Mouse (Mus musculus) neural tube, embryonic 15.5 days (tissue): Measurements from ENCODE around the gene Pum1. TPM values are rescaled to one million over a fixed set of nuclear protein-coding genes. Genes with fewer than 3 reads are reported as not detected.
"Not testable (repeated sequence)": the region's sequence is repeated elsewhere in the genome, so short reads cannot be mapped to it uniquely, and the experiment has no call there.

ENCODE experiments used
- ATAC-seq: fragments of 200-750 bp; cut with Nextera tagmentation; 2 replicates; pipeline ENCODE4 v1.8.0; 2017; ENCODE audit warnings: mild to moderate bottlenecking, moderate TSS enrichment, moderate library complexity; ENCODE audit not compliant: low FRiP score
- H3K27ac ChIP-seq: fragments of 300-500 bp; sonication (generic); replicated peaks from 2 replicates; pipeline ENCODE4 v1.5.1; 2015; ENCODE audit warnings: mild to moderate bottlenecking, inconsistent platforms
- H3K27me3 ChIP-seq: fragments of 300-500 bp; sonication (generic); replicated peaks from 2 replicates; pipeline ENCODE4 v1.6.1; 2015; ENCODE audit warnings: inconsistent platforms
- H3K36me3 ChIP-seq: fragments of 300-500 bp; sonication (generic); 2 replicates; pipeline ENCODE4 v1.6.1; 2015; ENCODE audit warnings: inconsistent platforms
- H3K4me1 ChIP-seq: fragments of 300-500 bp; sonication (generic); 2 replicates; pipeline ENCODE4 v1.6.1; 2015; ENCODE audit warnings: inconsistent platforms
- H3K4me2 ChIP-seq: fragments of 300-500 bp; sonication (generic); 2 replicates; pipeline ENCODE4 v1.6.1; 2015; ENCODE audit warnings: inconsistent platforms, mild to moderate bottlenecking, moderate library complexity
- H3K4me3 ChIP-seq: fragments of 300-500 bp; sonication (generic); replicated peaks from 2 replicates; pipeline ENCODE4 v1.5.1; 2015; ENCODE audit warnings: mild to moderate bottlenecking, inconsistent platforms
- H3K9ac ChIP-seq: fragments of 300-500 bp; sonication (generic); replicated peaks from 2 replicates; pipeline ENCODE4 v1.6.1; 2015; ENCODE audit warnings: mild to moderate bottlenecking, inconsistent platforms
- H3K9me3 ChIP-seq: fragments of 300-500 bp; sonication (generic); replicated peaks from 2 replicates; pipeline ENCODE4 v1.6.1; 2016; ENCODE audit warnings: inconsistent platforms
- WGBS: fragments of 180-500 bp; shearing (Covaris S2); methylation state at CpG from one replicate; pipeline ENCODE4 v1.1.7; 2015; ENCODE audit warnings: mixed read lengths; 5-methylcytosine and 5-hydroxymethylcytosine counted together
- polyA plus RNA-seq: library from polyadenylated mRNA; unstranded; fragments of >200 nt; fragmentation: Nextera tagmentation; extraction: Ambion mirVana; gene quantifications from 2 replicates; pipeline ENCODE4 v1.2.1, GENCODE M21; 2015

Pum1 gene
- polyA plus RNA-seq, 1 experiment from 2014 or later = 75.8 TPM

DNA sequence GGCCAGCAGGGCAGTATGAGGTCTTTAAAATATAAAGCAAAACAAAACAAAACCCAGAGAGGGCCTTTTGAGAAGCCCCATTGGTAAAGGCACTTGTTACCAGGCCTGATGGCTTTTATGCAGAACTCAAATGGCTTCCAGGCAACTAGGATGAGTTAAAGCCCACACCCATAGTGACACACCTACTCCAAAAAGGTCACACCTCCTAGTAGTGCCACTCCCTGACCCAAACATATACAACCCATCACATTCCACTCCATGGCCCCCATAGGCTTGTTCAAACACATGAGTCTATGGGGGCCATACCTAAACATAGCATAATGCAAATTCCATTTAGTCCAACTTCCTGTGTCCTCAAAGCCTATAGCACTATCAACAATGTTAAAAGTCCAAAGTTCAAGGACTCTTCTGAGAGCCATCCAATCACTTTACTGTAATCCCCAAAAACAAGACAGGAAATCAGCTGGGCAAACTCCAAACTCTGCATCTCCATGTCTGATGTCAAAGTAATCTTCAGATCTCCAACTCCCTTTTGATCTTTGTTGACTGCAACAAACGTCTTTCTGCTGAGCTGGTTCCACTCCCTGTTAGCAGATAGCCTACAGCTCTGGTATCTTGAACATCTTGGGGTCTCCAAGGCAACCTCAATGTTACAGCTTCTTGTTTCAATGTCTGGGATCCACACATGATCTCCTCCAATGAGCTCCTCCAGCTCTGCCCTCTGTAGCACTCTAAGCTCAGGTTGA is 5.1 kb upstream of the Pum1 start:
- Histone ChIP-seq H3K36me3 (no peaks in the 10 kb centered on the region), H3K4me2 (no peak overlapping the region), H3K9ac (no peak overlapping the region), H3K27ac (no peak overlapping the region), H3K27me3 (no peaks in the 10 kb centered on the region), H3K9me3 (no peaks in the 10 kb centered on the region), H3K4me1 (no peaks in the 10 kb centered on the region), H3K4me3 (no peak overlapping the region)
- WGBS = 48% methylated on average over 1 of the region's 1 CpGs
- no peak for ATAC-seq

DNA sequence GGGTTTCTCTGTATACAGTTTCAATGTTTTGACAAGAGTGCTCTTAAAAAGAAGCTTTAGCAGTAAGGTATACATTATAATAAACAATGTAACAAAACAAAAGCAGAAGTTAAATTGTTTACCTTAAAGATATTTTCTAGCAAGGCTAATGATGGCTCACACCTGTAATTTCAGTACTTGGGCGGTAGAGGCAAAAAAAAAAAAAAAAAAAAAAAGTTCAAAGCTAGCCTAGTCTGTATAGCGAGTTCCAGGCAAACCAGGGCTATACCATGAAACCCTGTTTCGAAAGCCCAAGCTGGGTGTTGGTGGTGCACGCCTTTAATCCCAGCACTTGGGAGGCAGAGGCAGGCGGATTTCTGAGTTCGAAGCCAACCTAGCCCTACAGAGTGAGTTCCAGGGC is 3.7 kb upstream of the Pum1 start:
- Histone ChIP-seq H3K9me3 (no peaks in the 10 kb centered on the region), H3K27ac (no peak overlapping the region), H3K36me3 (no peaks in the 10 kb centered on the region), H3K4me2 (no peak overlapping the region), H3K9ac (no peak overlapping the region), H3K4me1 (peaks cover 2% of the 10 kb centered on the region), H3K4me3 (no peak overlapping the region), H3K27me3 (no peaks in the 10 kb centered on the region)
- no peak for ATAC-seq
- WGBS = 92% methylated on average over 6 of the region's 6 CpGs

DNA sequence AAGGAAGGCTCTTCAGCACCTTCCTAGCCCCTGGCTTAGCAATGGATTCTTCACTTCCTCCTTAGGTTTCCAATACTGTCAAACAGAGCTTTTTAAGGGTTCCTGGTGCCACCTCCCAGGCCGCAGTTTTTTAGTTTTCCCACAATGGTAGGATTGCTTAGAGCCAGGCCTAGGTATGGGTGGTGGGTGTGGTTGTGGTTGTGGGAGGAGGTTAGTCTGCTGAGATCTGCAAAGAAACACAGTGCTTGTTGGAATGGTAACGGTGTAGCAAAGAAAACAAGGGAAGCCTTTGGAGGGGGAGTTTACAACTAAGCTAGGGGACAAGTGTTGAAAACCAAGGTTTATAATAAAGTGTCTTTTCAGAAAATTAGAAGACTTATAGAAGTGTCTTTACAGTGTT is 3.0 kb upstream of the Pum1 start:
- 82% methylated on average over 2 of the region's 2 CpGs for WGBS
- no peak overlapping the region for H3K27ac ChIP-seq
- peaks cover 7% of the 10 kb centered on the region for H3K4me1 ChIP-seq
- no peak for ATAC-seq
- H3K9me3 ChIP-seq = no peaks in the 10 kb centered on the region
- H3K4me2 ChIP-seq = no peak overlapping the region
- no peaks in the 10 kb centered on the region for H3K36me3 ChIP-seq
- H3K9ac ChIP-seq = no peak overlapping the region
- no peaks in the 10 kb centered on the region for H3K27me3 ChIP-seq
- H3K4me3 ChIP-seq = no peak overlapping the region

DNA sequence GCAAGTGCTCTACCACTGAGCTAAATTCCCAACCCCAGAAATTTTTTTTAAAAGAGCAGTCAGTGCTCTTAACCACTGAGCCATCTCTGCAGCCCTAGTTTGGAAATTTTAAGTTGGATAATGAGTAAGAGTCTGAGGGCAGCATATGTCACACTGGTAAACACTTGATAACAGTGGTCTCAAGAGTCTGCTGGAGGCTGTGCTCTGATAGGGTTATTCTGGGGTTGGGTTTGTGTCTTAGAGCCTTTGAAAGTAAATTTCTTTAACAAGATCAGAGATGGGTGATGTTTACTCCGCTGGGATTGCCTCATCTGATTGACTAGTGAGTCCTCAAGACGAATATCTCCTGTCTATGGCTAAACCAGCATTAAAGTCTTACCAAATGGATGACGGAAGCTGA is 2.0 kb upstream of the Pum1 start:
- Histone ChIP-seq H3K27me3 (no peaks in the 10 kb centered on the region), H3K36me3 (no peaks in the 10 kb centered on the region), H3K4me2 (no peak overlapping the region), H3K4me3 (no peak overlapping the region), H3K9ac (no peak overlapping the region), H3K4me1 (peaks cover 17% of the 10 kb centered on the region), H3K27ac (no peak overlapping the region), H3K9me3 (no peaks in the 10 kb centered on the region)
- ATAC-seq = no peak
- WGBS = 93% methylated on average over 3 of the region's 3 CpGs

DNA sequence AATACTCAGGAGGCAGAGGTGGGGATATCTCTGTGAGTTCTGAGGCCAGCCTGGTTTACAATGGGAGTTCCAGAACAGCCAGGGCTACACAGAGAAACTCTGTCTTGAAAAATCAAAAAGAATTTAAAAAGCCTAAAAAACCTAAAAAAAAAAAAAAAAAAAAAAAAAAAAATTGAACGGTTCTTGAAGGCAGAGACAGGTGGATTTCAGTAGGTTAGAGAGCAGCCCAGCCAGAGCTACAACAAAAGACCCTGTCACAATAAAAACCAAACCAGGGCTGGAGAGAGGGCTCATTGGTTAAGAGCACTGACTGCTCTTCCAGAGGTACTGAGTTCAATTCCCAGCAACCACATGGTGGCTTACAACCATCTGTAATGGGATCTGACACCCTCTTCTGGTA is 816 bp upstream of the Pum1 start:
- 73% methylated on average over 1 of the region's 1 CpGs for WGBS
- peak overlapping the region; percentile 96; the same call in 1 of the 2 replicates for H3K27ac ChIP-seq

DNA sequence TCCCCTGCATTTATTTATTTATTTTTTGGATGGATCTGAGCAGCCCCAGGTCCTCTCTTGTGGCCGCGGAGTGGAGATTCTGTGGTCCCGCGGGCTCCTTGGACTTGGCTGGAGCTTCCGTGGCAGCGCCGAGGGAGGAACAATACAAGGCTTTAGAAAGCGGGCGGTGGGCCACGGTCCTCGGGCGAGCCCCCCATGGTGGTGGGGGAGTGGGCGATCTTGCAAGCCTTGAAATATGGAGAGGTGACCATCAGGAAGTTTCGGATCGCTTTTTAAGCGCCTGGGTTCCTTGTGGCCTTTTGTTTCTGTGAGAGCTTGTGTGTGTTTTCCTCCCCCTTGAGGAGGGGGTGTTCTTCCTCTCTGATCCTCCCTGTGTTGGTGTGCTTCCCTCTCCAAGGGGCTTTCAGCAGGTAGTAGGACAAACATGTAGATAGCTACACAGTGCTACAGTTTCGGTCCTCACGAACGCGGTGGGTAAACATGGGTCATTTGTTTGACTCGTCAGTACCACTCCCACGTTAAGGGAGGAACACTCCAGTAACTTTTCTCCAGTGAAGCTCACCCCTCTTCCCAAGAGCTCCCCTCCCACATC is 785 bp downstream of the Pum1 start:
- peak overlapping the region; percentile 97 for H3K9ac ChIP-seq
- ATAC-seq = peak; percentile 46; the same call in 1 of the 2 replicates
- peak overlapping the region; percentile 90 for H3K4me3 ChIP-seq
- no peaks in the 10 kb centered on the region for H3K27me3 ChIP-seq
- no peaks in the 10 kb centered on the region for H3K36me3 ChIP-seq
- peak overlapping the region; percentile 96 for H3K27ac ChIP-seq
- no peaks in the 10 kb centered on the region for H3K9me3 ChIP-seq
- peak overlapping the region; percentile 74 for H3K4me2 ChIP-seq
- peaks cover 42% of the 10 kb centered on the region for H3K4me1 ChIP-seq
- WGBS = 0% methylated on average over 22 of the region's 22 CpGs

More for the DNA sequence above, 816 bp upstream of the Pum1 start:
- not testable (repeated sequence) for H3K9ac ChIP-seq, H3K9me3 ChIP-seq, H3K36me3 ChIP-seq, H3K27me3 ChIP-seq
- H3K4me3 ChIP-seq = peak overlapping the region; percentile 90; the same call in 1 of the 2 replicates
- H3K4me1 ChIP-seq = peaks cover 26% of the 10 kb centered on the region
- ATAC-seq = peak; percentile 15; the same call in 1 of the 2 replicates
- H3K4me2 ChIP-seq = peak overlapping the region; percentile 74; the same call in 1 of the 2 replicates

DNA sequence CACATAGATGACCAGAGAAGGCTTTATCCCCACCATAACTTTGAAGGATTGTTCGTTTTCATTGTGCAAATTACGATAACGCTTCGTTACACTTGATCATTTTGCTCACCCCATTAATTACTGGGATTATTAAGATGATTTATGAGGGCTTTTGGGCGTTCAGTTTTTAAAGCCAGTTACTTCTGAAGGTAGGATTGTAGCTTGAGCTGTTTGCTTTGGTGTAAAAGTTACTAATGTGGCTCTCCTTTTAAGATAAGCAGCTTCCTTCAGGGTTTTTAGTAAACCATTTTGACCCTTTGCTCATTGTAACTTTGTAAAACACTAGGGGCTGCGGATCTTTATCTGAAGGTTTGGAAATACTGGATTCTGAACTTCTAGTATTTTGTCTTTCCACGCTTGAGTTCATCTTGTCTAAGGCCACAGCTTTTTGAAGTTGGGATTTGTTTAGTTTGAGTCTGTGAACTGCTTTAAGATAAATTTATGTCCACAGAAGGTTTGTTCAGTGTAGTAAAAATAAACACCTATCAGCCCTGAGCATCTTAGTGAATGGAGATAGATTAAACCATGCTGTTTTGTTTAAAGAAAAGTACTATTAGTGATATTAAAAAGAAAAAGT is 1.4 kb downstream of the Pum1 start:
- peak overlapping the region; percentile 96 for H3K27ac ChIP-seq
- WGBS = 5% methylated on average over 7 of the region's 7 CpGs
- H3K4me1 ChIP-seq = peaks cover 45% of the 10 kb centered on the region
- peak overlapping the region; percentile 90 for H3K4me3 ChIP-seq
- no peak for ATAC-seq
- H3K9me3 ChIP-seq = no peaks in the 10 kb centered on the region
- peak overlapping the region; percentile 97 for H3K9ac ChIP-seq
- no peaks in the 10 kb centered on the region for H3K36me3 ChIP-seq
- no peaks in the 10 kb centered on the region for H3K27me3 ChIP-seq
- H3K4me2 ChIP-seq = peak overlapping the region; percentile 74

DNA sequence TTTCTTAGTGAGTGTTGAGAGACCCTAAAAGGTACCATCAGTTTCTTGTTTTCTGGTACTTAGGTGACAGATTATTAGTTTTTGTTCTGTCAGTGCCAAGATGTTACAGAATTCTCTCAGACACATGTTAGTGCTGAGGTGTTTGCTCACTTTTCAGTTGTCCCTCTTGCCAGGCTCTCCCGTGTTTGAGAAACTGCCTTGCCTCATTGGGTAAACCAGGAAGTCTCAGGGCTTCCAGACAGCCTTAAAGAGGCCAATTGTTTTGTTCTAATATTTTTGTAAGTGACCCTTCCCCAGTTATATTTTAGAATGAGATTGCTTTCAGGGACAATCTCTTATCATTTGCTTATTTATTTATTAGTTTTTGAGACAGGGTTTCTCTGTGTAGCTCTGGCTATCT is 2.1 kb downstream of the Pum1 start:
- H3K36me3 ChIP-seq = no peaks in the 10 kb centered on the region; the same call in 1 of the 2 replicates

DNA sequence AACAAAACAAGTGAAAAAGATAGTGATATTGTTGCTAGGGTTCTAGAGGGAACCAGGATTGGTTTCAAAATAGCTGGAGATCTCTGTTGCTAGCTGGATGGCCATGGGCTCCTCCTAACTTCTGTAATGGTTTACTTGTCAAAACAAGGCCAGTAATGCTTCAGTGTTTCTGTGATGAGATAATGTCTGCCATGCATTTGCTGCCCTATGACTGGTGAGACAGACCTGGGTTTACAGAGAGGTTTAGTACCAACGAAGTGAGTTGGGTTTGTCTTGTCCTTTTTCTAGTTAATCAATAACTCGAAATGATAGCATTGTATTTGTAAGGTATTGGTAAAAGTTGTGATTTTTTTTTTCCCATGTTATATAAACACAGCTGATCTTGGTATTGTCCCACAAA is 4.6 kb downstream of the Pum1 start:
- peak overlapping the region; percentile 23 for H3K4me2 ChIP-seq
- H3K27ac ChIP-seq = no peak overlapping the region
- no peak for ATAC-seq
- H3K9ac ChIP-seq = no peak overlapping the region
- H3K4me1 ChIP-seq = peaks cover 62% of the 10 kb centered on the region
- H3K27me3 ChIP-seq = no peaks in the 10 kb centered on the region
- no peak overlapping the region for H3K4me3 ChIP-seq
- H3K9me3 ChIP-seq = no peaks in the 10 kb centered on the region
- 45% methylated on average over 2 of the region's 2 CpGs for WGBS
- peaks cover 19% of the 10 kb centered on the region; the same call in 1 of the 2 replicates for H3K36me3 ChIP-seq

More for the DNA sequence above, 2.1 kb downstream of the Pum1 start:
- H3K4me1 ChIP-seq = peaks cover 46% of the 10 kb centered on the region
- no peak for ATAC-seq
- H3K4me2 ChIP-seq = peak overlapping the region; percentile 74
- no peak overlapping the region for H3K4me3 ChIP-seq
- H3K27ac ChIP-seq = no peak overlapping the region
- no peaks in the 10 kb centered on the region for H3K27me3 ChIP-seq
- 5% methylated on average over 1 of the region's 1 CpGs for WGBS
- H3K9me3 ChIP-seq = no peaks in the 10 kb centered on the region
- no peak overlapping the region for H3K9ac ChIP-seq

DNA sequence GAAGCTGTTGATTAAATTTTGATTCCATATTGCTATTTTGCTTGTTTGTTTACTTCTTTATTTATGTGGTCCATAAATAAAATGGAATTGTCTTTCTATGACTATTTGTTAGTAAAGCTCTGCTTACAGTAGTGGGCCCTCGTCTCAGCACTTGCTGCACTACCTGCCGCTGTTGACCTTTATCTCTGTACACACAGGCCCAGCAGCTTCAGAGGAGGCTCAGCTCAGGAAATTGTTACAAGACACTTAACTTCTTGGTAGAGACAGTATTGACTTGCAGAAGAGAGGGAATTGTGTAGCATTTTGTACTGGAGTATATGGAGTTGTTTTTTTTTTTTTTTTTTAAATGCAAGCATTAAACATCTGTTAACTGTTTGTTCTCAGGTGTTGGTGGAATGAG is 5.4 kb downstream of the Pum1 start:
- no peak for ATAC-seq
- peak overlapping the region; percentile 27 for H3K4me2 ChIP-seq
- peaks cover 28% of the 10 kb centered on the region; the same call in 1 of the 2 replicates for H3K36me3 ChIP-seq
- peaks cover 62% of the 10 kb centered on the region for H3K4me1 ChIP-seq
- no peak overlapping the region for H3K9ac ChIP-seq
- no peaks in the 10 kb centered on the region for H3K27me3 ChIP-seq
- H3K27ac ChIP-seq = no peak overlapping the region
- WGBS = 49% methylated on average over 2 of the region's 2 CpGs
- H3K4me3 ChIP-seq = no peak overlapping the region
- no peaks in the 10 kb centered on the region for H3K9me3 ChIP-seq

DNA sequence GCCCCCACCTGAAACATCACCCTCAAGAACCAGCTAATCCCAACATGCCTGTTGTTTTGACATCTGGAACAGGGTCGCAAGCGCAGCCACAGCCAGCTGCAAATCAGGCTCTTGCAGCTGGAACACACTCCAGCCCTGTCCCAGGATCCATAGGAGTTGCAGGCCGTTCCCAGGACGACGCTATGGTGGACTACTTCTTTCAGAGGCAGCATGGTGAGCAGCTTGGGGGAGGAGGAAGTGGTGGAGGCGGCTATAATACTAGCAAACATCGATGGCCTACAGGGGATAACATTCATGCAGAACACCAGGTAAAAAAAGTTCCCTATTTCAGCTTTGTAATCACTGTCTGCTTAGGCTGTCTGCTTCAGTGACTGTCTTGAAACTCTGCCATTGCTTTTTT is 5.9 kb downstream of the Pum1 start:
- 47% methylated on average over 7 of the region's 7 CpGs for WGBS
- ATAC-seq = no peak
- Histone ChIP-seq H3K9me3 (no peaks in the 10 kb centered on the region), H3K4me2 (peak overlapping the region; percentile 27), H3K9ac (no peak overlapping the region), H3K4me1 (peaks cover 62% of the 10 kb centered on the region), H3K36me3 (peaks cover 32% of the 10 kb centered on the region), H3K4me3 (no peak overlapping the region), H3K27ac (no peak overlapping the region), H3K27me3 (no peaks in the 10 kb centered on the region)

DNA sequence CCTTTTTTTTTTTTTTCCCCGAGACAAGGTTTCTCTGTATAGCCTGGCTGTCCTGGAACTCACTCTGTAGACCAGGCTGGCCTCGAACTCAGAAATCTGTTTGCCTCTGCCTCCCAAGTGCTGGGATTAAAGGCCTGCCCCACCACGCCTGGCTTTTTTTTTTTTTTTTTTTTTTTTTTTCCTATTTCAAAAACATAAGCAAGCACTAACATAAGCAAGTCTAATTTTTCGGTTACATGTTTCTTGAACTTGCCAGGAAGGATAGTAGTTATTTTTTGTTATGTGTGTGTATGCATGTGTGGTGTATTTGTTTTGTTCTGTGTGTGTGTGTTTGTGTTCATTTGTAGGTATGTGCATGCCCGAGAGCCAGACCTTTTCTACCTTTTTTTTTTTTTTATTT is 6.9 kb downstream of the Pum1 start:
- not testable (repeated sequence) for H3K4me3 ChIP-seq, H3K4me2 ChIP-seq, H3K9me3 ChIP-seq, ATAC-seq, H3K27ac ChIP-seq, H3K9ac ChIP-seq, H3K27me3 ChIP-seq
- peaks cover 37% of the 10 kb centered on the region for H3K36me3 ChIP-seq
- peaks cover 56% of the 10 kb centered on the region for H3K4me1 ChIP-seq
- 88% methylated on average over 5 of the region's 5 CpGs for WGBS
